Mouse (Mus musculus) gastrocnemius, adult 2 months (tissue): ENCODE data around the gene Cd96. TPM values are rescaled to one million over a fixed set of nuclear protein-coding genes. Genes with fewer than 3 reads are reported as not detected.
A peak's percentile ranks its signal among the peaks of the same experiment; 100 is the strongest.

ENCODE experiments used
- DNase-seq: peaks from one replicate; pipeline ENCODE4 v3.0.0; 2022
- H3K27ac ChIP-seq: fragments of 200-600 bp; 2 replicates; pipeline ENCODE4 v1.8.1; 2022; ENCODE audit warnings: mild to moderate bottlenecking
- H3K4me3 ChIP-seq: fragments of 200-600 bp; 2 replicates; pipeline ENCODE4 v1.8.1; 2022; ENCODE audit warnings: mild to moderate bottlenecking, moderate library complexity
- CTCF ChIP-seq: fragments of 200-600 bp; IDR thresholded peaks from 2 replicates; pipeline ENCODE4 v1.8.1; 2022; ENCODE audit warnings: antibody characterized with exemption, mild to moderate bottlenecking, moderate library complexity
- intact Hi-C: fragments of 180-260 bp; cut with DNase I; formaldehyde crosslinking; loops from one replicate; pipeline ENCODE4 v1.15.1; 2025
- total RNA-seq, 2 experiments: library from RNA; stranded (reverse); gene quantifications; 2 replicates each; pipeline ENCODE4 v1.2.3; 2021

The Cd96 gene
- total RNA-seq, 2 experiments from 2014 or later: not detected

DNA sequence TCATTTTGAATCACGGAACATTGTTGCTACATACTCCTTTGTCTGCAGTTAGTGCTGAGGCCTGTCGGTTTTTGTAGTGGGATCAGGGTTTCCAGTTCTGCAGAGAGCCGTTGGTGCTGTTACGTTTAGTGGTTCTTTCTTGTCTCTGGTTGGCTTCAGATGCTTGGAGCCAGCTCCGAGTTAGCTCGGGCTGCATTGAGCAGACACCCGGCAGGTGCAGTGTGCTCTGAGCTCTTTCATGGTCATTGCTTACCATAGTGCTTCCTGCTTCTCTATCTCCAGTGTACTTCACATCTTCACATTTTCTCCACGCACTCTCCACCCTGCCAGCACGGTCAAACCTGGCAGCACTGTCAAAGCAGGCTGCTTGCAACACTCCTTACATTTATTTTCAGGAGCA lies 15.6 kb downstream of the Cd96 start:
- H3K4me3 ChIP-seq: no peak overlapping the region
- TF ChIP-seq CTCF: no peak
- no peak overlapping the region for H3K27ac ChIP-seq
- intact Hi-C loops: no loop called here
- no peak for DNase-seq

DNA sequence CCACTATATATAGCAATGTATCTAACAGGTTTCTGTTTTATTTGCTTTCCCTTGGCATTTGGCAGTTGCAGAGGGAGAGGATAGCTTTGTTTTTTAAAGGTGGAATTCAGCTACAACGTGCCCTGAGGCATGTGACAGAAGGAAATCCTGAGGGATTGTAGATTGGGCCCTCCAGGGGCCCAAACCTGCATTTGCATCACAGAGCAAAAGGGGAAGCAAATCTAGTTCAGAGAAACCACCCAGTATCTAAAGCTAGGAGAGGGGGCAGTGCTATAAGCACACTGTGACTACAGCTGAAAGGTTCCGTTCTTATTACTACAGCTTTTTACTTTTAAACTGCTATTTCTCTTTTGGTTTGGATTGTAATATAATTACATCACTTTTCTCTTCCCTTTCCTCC lies 18.3 kb downstream of the Cd96 start:
- intact Hi-C loops: no loop called here
- H3K4me3 ChIP-seq: no peak overlapping the region
- no peak for DNase-seq
- H3K27ac ChIP-seq: no peak overlapping the region
- no peak for TF ChIP-seq CTCF

DNA sequence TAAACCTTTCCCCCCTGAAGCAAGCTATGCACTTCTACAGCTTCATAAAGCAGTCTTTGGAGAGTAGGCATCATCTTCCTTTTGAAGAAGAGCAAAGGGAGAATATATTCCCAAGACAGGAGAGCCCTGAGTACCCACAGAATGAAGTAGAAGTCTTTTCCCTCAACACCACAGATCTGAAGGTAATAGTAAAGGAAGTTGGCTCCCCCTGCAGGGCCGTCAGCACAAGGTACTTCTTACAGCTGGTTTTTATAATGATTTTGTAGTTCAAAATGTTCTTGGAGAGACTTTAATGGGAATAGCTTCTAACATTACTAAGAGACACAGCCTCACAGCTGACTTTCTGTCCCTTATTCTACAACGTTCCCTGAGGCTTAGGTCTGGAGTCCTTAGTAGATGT lies 19.8 kb downstream of the Cd96 start:
- H3K4me3 ChIP-seq: no peak overlapping the region
- no peak overlapping the region for H3K27ac ChIP-seq
- peak; percentile 44 for DNase-seq
- intact Hi-C loops: no loop called here
- TF ChIP-seq CTCF: peak; percentile 53

DNA sequence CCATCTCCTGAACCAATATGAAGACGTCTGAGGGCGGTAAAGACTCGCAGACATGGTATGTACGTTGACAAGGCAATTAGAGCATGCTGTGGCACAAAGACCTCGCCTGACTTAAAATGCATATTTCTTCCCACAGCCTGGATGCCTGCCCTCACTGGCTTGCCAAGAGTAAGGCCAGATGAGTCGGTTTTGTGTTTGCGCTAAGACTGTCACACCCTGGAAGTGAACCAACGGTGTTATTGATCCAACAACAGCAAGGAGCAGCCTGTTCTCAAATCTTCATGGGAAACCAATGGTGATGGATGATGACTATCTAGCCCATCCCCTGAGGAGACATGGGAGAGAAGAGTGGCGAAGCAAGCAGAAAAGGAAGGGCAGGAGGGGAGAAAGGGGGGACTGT lies 22.6 kb downstream of the Cd96 start:
- Histone ChIP-seq H3K4me3 (no peak overlapping the region), H3K27ac (0 out of 2 replicates have a peak overlapping the region, but pooled peaks have one; percentile 8)
- peak; percentile 61 for DNase-seq
- intact Hi-C loops: loop anchor here (5.0 kb wide), 1 partner anchor 105 kb away; no protein-coding TSS in a partner anchor
- no peak for TF ChIP-seq CTCF

DNA sequence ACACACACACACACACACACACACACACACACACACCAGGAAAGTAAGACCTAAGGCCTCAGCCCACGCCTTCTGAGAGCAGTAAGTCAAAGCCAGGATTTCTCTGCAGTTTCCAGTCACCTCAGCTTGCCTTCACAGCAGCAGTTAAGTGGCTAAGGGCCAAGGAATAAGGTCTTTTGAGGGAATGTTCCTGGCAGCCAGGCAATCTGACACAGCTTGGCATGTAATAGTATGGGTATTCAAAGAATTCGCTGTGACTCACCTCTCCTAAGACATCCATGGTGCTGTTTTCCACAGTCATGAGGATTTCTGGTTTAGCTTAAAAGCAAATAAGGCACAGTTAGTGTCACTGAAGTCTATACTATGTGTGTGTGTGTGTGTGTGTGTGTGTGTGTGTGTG lies 25.6 kb downstream of the Cd96 start:
- intact Hi-C loops: no loop called here
- H3K27ac ChIP-seq: no peak overlapping the region
- H3K4me3 ChIP-seq: no peak overlapping the region
- no peak for TF ChIP-seq CTCF
- DNase-seq: peak; percentile 36

DNA sequence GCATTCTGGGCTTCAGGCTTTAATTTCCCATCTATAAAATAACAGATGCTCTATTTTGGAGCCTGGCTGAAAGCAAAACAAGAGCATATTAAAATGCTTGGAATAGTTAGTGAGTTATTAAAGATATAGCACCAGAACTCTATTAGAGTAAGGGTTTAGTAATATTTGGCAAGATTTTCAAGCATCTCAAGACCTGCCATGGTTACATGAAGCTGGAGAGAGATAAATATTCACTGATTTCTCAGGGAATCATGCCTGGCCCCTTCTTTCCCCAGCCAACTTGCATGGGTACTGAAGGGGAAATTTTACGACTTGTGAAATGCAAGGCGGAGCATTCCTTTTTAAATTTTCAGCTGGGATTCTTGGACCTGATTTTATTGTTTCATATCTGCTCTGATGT lies 27.1 kb downstream of the Cd96 start:
- TF ChIP-seq CTCF: no peak
- Histone ChIP-seq H3K4me3 (no peak overlapping the region), H3K27ac (0 out of 2 replicates have a peak overlapping the region, but pooled peaks have one; percentile 38)
- intact Hi-C loops: no loop called here
- no peak for DNase-seq

DNA sequence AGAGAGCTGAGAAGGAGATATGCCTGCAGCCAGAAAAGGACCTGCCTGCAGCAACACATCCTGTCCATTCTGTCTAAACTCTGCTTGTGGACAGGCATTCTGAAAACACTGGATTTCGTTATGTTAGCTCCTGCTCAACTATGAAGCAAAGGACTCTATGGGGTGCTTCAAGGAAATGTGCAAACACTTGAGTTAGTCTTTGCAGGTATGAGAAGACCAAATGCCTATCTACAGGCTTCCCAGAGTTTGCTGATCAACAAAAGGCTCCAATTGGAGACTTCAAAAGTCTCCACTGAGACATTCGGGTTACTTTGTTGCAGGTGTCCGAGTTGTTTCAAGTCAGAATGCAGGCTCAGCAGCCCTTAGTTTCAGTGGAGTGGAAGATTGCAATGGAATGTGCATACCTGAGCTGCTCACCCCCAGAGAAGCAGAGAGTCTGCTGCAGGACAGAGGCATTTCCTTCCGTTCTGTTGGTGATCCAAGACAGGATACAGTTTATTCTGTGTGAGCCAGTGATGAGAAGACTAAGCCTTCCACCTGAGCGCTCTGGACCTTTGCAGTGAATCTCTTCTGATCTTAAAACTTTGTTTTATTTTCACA lies 33.1 kb downstream of the Cd96 start:
- DNase-seq: no peak
- intact Hi-C loops: no loop called here
- Histone ChIP-seq H3K4me3 (no peak overlapping the region), H3K27ac (no peak overlapping the region)
- no peak for TF ChIP-seq CTCF

DNA sequence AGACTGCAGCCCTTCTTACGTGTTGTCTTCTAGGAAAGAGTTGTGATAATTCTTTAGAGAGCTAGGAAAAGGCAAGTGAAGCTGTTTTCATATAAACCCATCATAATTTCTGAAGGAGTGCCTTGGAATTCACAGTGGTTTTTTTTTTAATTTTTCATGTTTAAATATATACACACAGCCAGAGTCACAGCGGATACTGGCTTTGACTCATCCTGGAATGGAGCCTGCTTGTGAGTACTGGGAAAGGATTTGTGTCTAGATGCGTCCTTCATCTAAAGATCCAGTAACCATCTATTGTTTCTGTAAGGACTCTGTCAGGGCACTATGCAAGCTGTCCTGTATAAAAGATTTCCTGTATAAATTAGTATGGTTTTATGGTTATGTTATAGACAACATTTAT lies 52.1 kb downstream of the Cd96 start:
- intact Hi-C loops: no loop called here
- H3K4me3 ChIP-seq: no peak overlapping the region
- no peak for DNase-seq
- no peak overlapping the region for H3K27ac ChIP-seq
- no peak for TF ChIP-seq CTCF

DNA sequence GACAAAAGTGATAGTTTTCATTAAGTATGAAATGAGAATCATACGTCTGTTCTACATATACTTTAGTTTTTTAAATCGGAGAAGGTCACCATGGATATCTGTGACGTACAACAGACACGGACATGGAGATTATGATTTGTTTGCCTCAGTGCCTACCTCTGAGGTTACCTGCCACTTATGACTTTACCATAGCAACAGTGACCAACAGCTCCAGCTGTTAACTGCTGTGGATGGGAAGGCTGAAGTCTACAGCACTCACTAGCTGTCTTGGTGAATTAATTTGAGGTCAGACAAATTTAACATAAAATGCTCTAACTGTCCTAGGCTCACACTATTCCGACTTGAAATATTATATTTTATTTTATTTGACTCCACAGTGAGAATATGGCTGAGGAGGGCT lies 56.8 kb downstream of the Cd96 start:
- intact Hi-C loops: no loop called here
- TF ChIP-seq CTCF: no peak
- H3K4me3 ChIP-seq: no peak overlapping the region
- no peak overlapping the region for H3K27ac ChIP-seq
- DNase-seq: no peak

DNA sequence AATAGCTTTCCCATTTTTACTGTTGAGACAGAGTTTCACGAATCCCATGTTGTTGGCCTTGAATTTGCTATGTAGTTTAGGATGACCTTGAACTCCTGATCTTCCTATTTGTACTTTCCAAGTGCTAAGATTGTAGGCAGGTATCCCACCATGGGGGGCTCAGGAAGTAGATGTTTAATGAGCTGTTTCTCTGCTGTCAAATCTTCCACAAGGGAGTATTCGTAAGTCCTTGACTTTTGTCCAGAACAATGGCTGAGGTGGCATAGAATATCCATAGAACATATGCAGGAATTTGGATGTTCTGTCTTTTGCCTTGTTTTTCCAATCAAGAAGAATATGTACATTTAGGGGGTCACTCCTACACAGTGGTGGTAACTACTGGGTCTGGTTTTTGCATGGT lies 73.1 kb downstream of the Cd96 start:
- DNase-seq: no peak
- H3K4me3 ChIP-seq: no peak overlapping the region
- no peak overlapping the region for H3K27ac ChIP-seq
- intact Hi-C loops: no loop called here
- no peak for TF ChIP-seq CTCF

DNA sequence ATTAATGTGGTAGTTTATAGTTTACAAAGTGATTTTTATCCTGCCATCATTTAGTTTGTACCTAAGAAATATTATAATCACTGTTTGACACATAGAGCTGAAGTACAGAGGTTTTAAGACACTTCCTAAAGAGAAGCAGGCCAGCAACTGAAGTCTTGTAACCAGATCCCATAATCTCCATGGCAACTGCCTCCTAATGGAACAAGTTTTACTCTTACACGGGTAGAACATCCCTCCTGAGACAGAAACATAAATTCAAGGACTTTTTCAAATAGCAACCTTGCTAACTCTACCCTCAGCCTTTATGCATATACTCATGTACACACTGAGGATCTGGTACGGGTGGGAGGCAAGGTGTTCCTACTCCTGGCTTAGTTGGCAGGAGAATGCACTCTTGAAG lies 83.8 kb downstream of the Cd96 start:
- Histone ChIP-seq H3K27ac (no peak overlapping the region), H3K4me3 (no peak overlapping the region)
- no peak for DNase-seq
- intact Hi-C loops: no loop called here
- no peak for TF ChIP-seq CTCF

DNA sequence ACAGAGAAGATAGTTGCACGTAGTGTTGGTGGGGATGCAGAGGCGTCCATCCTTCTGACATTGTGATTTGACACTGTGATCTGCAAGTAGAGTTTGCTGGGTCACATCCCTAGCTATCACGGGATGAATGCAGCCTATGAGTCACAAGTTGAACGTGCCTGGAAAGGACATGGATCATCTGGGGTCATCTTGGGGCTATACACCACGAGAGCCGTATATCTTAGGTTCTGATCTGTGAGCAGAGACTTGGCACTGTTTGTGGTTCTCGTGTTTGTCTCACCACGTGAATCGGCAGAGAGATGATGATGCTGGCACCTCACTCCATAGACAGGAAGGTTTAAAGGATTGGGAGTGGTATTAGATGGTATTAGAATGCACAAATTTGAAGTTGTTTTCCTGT lies 86.2 kb downstream of the Cd96 start:
- Histone ChIP-seq H3K27ac (peak overlapping the region; percentile 64), H3K4me3 (no peak overlapping the region)
- TF ChIP-seq CTCF: no peak
- peak; percentile 26 for DNase-seq
- intact Hi-C loops: no loop called here

DNA sequence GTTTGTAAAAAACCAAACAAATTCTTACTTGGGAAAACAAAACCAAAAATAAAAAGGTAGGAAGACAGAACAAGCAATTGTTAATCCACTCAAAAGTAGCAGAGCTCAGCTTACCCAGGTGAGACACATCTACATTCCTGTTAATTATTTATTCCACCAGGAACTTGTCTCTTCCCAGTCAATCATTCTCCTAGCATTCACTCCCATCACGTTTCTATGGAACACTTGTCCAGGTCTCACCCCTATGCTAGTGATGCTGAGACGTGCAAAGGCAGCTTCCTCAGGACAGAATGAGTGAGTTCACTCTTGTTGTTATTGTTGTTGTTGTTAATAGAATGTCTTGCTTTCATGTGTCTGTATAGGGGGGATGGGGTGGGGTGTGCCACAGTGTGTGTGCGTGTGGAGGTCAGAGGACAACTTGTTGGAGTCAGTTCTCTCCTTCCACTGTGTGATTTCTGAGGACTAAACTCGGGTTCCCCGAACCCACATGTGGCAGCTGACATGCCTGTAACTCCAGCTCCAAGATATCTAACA lies 97.0 kb downstream of the Cd96 start:
- no peak for DNase-seq
- no peak overlapping the region for H3K4me3 ChIP-seq
- H3K27ac ChIP-seq: no peak overlapping the region
- intact Hi-C loops: loop anchor here (2.0 to 5.0 kb wide), 4 partner anchors 30 to 336 kb away; no protein-coding TSS in a partner anchor
- TF ChIP-seq CTCF: no peak
